Mouse (Mus musculus) hindbrain, embryonic 12.5 days (tissue): ENCODE data around the gene Gm11027. TPM values are rescaled to one million over a fixed set of nuclear protein-coding genes. Genes with fewer than 3 reads are reported as not detected.

Experiments used
- ATAC-seq: fragments of 200-750 bp; cut with Nextera tagmentation; 2 replicates; pipeline ENCODE4 v1.8.0; 2017; ENCODE audit warnings: moderate TSS enrichment; ENCODE audit not compliant: low FRiP score
- H3K27ac ChIP-seq: fragments of 300-500 bp; sonication (generic); 2 replicates; pipeline ENCODE4 v1.5.1; 2016; ENCODE audit warnings: mild to moderate bottlenecking
- H3K27me3 ChIP-seq: fragments of 300-500 bp; sonication (generic); 2 replicates; pipeline ENCODE4 v1.6.1; 2016; ENCODE audit warnings: mild to moderate bottlenecking
- H3K36me3 ChIP-seq: fragments of 300-500 bp; sonication (generic); 2 replicates; pipeline ENCODE4 v1.6.1; 2016; ENCODE audit warnings: mild to moderate bottlenecking
- H3K4me1 ChIP-seq: fragments of 300-500 bp; sonication (generic); 2 replicates; pipeline ENCODE4 v1.6.1; 2016
- H3K4me2 ChIP-seq: fragments of 300-500 bp; sonication (generic); replicated peaks from 2 replicates; pipeline ENCODE4 v1.6.1; 2016; ENCODE audit warnings: mild to moderate bottlenecking
- H3K4me3 ChIP-seq: fragments of 300-500 bp; sonication (generic); 2 replicates; pipeline ENCODE4 v1.5.1; 2016; ENCODE audit warnings: mild to moderate bottlenecking
- H3K9ac ChIP-seq: fragments of 300-500 bp; sonication (generic); 2 replicates; pipeline ENCODE4 v1.6.1; 2016; ENCODE audit warnings: mild to moderate bottlenecking, moderate library complexity
- H3K9me3 ChIP-seq: fragments of 300-500 bp; sonication (generic); replicated peaks from 2 replicates; pipeline ENCODE4 v1.6.1; 2016; ENCODE audit warnings: mild to moderate bottlenecking
- WGBS: fragments of 180-500 bp; shearing (Covaris S2); methylation state at CpG from one replicate; pipeline ENCODE4 v1.1.7; 2016; 5-methylcytosine and 5-hydroxymethylcytosine counted together
- polyA plus RNA-seq: library from polyadenylated mRNA; unstranded; fragments of >200 nt; fragmentation: Nextera tagmentation; extraction: Ambion mirVana; gene quantifications from 2 replicates; pipeline ENCODE4 v1.2.1, GENCODE M21; 2016

Gene Gm11027
- polyA plus RNA-seq, 1 experiment from 2014 or later = not detected

- ATAC-seq = peak; percentile 98
- Histone ChIP-seq H3K4me1 (peaks cover 9% of the 10 kb centered on the region), H3K27me3 (no peaks in the 10 kb centered on the region), H3K9me3 (no peaks in the 10 kb centered on the region), H3K36me3 (no peaks in the 10 kb centered on the region), H3K4me3 (peak within 1 kb of the TSS; percentile 83), H3K27ac (peak within 1 kb of the TSS; percentile 97), H3K9ac (peak within 1 kb of the TSS; percentile 91), H3K4me2 (peak within 1 kb of the TSS; percentile 99)
- WGBS = under 1% methylated on average over 66 of the region's 68 CpGs
These were observed 5.6 kb downstream of the Gm11027 start, which contains the start of gene Esyt2 for GRCm38 (mm10) chr12:116280653-116281364. Gene Esyt2 (plus strand): TSS chr12:116281196.

GRCm38 (mm10) chr12:116281427-116282281, 6.5 kb downstream of the Gm11027 start:
- no peaks in the 10 kb centered on the region for H3K27me3 ChIP-seq
- peak overlapping the region; percentile 83 for H3K4me3 ChIP-seq
- H3K9me3 ChIP-seq = no peaks in the 10 kb centered on the region
- peak overlapping the region; percentile 99 for H3K4me2 ChIP-seq
- WGBS = 1% methylated on average over 55 of the region's 55 CpGs
- peak overlapping the region; percentile 97 for H3K27ac ChIP-seq
- no peaks in the 10 kb centered on the region for H3K36me3 ChIP-seq
- peak; percentile 77 for ATAC-seq
- peaks cover 9% of the 10 kb centered on the region for H3K4me1 ChIP-seq
- peak overlapping the region; percentile 91 for H3K9ac ChIP-seq

DNA sequence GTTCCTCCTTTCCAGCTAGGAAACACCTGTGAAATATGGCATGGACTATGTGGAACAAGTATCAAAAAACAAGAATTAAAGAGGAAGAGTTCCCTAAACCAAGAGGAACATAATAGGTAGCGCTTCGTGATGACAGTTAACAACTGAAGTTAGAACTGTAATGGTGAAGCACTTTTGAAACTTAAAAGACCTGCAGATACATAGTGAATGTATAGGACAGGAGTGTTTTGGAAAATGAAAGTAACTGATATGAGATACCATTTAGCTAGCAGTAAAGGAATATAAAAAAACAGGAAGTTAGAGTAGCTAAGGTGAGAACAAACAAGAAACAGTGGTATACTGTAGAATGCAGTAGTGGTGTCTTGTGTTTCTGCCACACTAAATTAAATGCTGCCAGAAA, 7.7 kb downstream of the Gm11027 start:
- no peak overlapping the region for H3K4me3 ChIP-seq
- H3K27me3 ChIP-seq = no peaks in the 10 kb centered on the region
- H3K4me1 ChIP-seq = peaks cover 9% of the 10 kb centered on the region
- no peaks in the 10 kb centered on the region for H3K9me3 ChIP-seq
- no peaks in the 10 kb centered on the region for H3K36me3 ChIP-seq
- H3K27ac ChIP-seq = no peak overlapping the region
- WGBS = 93% methylated on average over 2 of the region's 2 CpGs
- no peak overlapping the region for H3K9ac ChIP-seq
- no peak for ATAC-seq
- H3K4me2 ChIP-seq = no peak overlapping the region

DNA sequence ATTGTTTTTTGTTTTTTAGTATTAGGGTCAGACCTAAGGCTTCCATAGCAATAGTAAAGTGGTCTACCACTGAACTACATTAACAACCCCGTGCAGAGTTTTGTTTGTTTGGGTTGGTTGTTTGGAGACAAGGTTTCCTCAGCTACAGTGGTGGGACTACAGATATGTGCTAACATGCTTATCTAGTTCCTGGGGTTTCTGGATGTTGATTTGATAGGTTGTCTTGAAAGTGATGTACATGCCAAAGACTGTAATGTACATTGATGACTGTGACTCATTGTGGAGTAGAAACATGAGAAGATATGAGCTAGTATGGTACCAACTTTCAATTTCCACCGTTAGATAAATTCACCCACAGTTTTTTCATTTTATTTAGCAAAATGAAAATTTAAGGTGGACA, 8.3 kb downstream of the Gm11027 start:
- WGBS = 92% methylated on average over 2 of the region's 2 CpGs
- no peak overlapping the region for H3K9ac ChIP-seq

DNA sequence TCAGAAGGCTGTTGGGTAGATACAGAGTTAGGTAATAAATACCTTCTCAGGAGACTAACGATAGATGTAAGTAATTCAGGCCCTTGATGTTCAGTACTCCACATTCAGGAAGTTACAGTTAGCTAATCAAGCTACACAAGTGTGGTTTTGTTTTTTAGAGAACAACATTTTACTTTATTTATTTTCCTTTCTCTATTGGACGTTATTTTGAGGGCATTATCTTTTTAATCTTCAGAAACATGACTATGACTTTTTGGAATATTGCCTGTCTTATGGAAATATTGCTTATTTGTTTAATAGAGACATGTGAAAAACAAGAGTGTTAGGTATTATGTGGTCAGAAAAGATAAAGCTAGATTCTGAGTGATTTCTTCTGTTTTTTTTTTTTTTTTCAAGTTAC, 18.0 kb downstream of the Gm11027 start:
- 84% methylated on average over 2 of the region's 2 CpGs for WGBS
- no peaks in the 10 kb centered on the region for H3K9me3 ChIP-seq
- no peak overlapping the region for H3K9ac ChIP-seq
- H3K4me3 ChIP-seq = no peak overlapping the region
- no peaks in the 10 kb centered on the region for H3K27me3 ChIP-seq
- H3K4me2 ChIP-seq = no peak overlapping the region
- no peak overlapping the region for H3K27ac ChIP-seq
- no peaks in the 10 kb centered on the region for H3K4me1 ChIP-seq
- H3K36me3 ChIP-seq = no peaks in the 10 kb centered on the region
- ATAC-seq = no peak

More for the DNA sequence above, 8.3 kb downstream of the Gm11027 start:
- H3K27me3 ChIP-seq = no peaks in the 10 kb centered on the region
- peaks cover 9% of the 10 kb centered on the region for H3K4me1 ChIP-seq
- H3K36me3 ChIP-seq = no peaks in the 10 kb centered on the region
- ATAC-seq = no peak
- H3K4me2 ChIP-seq = no peak overlapping the region
- H3K4me3 ChIP-seq = no peak overlapping the region
- H3K9me3 ChIP-seq = no peaks in the 10 kb centered on the region
- H3K27ac ChIP-seq = no peak overlapping the region

DNA sequence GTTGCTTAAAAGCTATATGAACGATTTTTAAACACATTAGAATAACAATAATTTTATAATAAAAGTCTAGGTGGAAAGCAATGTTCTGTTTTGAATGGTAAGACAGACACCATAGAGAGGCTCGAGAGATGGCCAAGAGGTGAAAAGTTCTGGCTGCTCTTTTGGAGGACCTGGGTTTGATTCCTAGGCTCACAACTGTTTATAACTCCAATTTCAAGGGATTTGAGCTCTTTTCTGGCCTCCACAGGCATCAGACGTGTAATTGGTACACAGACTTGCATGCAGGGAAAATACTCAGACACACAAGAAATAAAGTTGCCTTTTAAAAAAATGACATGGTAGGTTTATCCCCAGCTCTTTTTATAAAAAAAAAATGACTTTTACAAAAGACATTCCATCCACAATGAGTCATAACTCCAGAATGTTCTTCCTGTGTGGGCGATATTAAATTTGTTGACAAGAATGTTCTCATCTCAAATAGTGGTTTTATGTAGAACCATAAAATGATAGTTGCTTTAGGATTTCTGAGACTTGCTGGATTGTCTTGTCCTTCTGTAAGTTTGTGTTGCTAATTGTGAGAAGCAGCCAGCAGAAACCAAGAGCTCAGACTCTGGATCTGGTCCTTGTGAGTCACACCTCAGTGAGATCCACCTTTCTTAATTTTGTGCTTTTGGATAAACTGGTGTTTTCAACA, 18.6 kb downstream of the Gm11027 start:
- no peak overlapping the region for H3K9ac ChIP-seq
- ATAC-seq = no peak
- H3K27me3 ChIP-seq = no peaks in the 10 kb centered on the region
- H3K9me3 ChIP-seq = no peaks in the 10 kb centered on the region
- H3K27ac ChIP-seq = no peak overlapping the region
- no peaks in the 10 kb centered on the region for H3K36me3 ChIP-seq
- 88% methylated on average over 4 of the region's 4 CpGs for WGBS
- no peaks in the 10 kb centered on the region for H3K4me1 ChIP-seq
- H3K4me3 ChIP-seq = no peak overlapping the region
- no peak overlapping the region for H3K4me2 ChIP-seq

DNA sequence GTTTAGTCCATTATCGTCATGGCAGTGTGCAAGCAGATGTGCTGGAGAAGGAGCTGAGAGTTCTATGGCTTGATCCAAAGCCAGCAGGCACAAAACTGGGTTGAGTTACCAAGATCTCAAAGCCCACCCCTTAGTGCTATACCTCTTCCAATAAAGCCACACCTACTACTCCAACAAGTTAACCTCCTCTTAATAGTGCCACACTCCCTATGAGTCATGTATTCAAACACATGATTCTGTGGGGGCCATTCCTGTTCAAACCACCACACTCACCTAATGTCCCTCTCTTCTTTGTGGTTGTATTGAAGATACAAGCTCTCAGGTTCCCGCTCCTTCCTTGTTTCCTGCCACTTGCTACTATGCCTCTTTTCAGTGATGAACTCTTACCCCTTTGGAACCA, 24.7 kb downstream of the Gm11027 start:
- Histone ChIP-seq H3K4me2 (no peak overlapping the region), H3K27ac (no peak overlapping the region), H3K9ac (no peak overlapping the region), H3K4me1 (no peaks in the 10 kb centered on the region), H3K4me3 (no peak overlapping the region), H3K27me3 (no peaks in the 10 kb centered on the region), H3K9me3 (no peaks in the 10 kb centered on the region), H3K36me3 (no peaks in the 10 kb centered on the region)
- ATAC-seq = no peak
- 93% methylated on average over 2 of the region's 2 CpGs for WGBS

DNA sequence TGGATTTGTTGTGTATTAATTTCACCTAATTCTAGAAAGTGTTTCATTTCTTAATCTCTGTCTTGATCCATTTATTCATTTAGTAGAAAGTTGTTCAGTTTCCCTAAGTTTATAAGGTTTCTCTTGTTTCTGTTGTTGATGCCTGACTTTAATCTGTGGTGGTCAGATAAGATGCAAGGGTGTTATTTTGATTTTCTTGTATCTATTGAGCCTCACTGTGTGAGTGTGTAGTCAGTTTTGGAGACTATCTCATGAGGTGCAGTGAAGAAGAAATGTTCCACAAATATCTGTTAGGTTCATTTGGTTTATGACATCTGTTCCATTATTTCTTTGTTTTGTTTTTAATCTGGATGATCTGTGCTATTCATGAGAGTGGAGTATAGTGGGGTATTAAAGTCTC, 27.0 kb downstream of the Gm11027 start:
- Histone ChIP-seq H3K9ac (no peak overlapping the region), H3K36me3 (no peaks in the 10 kb centered on the region), H3K27ac (no peak overlapping the region), H3K4me1 (no peaks in the 10 kb centered on the region), H3K4me3 (no peak overlapping the region), H3K4me2 (no peak overlapping the region), H3K9me3 (no peaks in the 10 kb centered on the region), H3K27me3 (no peaks in the 10 kb centered on the region)
- no peak for ATAC-seq

DNA sequence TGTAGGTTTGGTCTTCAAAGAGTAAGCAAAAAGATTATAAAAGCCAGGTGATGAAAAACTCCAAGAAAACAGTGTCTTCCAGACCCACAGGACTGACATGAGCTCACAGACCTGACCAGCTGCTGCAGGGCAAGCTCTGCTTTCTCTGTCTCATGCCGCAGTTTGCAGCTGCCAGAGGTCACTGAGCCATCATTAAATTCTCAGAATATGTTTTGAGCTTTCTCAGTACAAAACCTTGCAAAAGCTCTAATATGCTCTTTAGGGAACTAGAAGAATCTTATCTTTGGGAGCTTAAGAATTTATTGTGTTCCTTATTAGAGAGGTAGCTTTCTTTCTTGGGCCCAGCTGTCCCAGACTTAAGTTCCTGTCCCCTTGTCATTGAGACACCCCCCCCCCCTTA, 30.9 kb downstream of the Gm11027 start:
- no peak overlapping the region for H3K4me3 ChIP-seq
- ATAC-seq = no peak
- no peaks in the 10 kb centered on the region for H3K36me3 ChIP-seq
- WGBS = 71% methylated on average over 1 of the region's 1 CpGs
- no peaks in the 10 kb centered on the region for H3K4me1 ChIP-seq
- no peak overlapping the region for H3K27ac ChIP-seq
- no peaks in the 10 kb centered on the region for H3K9me3 ChIP-seq
- no peaks in the 10 kb centered on the region for H3K27me3 ChIP-seq
- no peak overlapping the region for H3K4me2 ChIP-seq
- no peak overlapping the region for H3K9ac ChIP-seq

DNA sequence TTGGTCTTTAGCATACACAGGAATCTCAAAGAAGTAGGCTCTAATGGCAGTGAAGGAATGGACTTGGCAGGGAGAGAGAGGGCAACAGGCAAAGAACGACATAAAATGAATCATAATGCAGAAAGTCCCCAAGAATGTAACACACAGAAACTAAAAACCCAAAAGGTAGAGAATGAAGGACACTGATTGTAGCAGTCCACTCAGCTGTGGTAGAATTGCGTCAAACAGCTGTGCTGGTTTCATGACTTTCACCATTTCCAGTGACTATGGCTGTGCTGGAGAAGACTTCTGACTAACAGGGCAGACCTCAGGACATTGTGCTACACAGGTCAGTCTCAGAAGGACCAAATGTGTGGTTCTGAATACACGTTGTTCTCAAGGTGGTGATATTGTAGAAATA, 32.7 kb downstream of the Gm11027 start:
- Histone ChIP-seq H3K4me1 (no peaks in the 10 kb centered on the region), H3K4me3 (no peak overlapping the region), H3K9ac (no peak overlapping the region), H3K36me3 (no peaks in the 10 kb centered on the region), H3K4me2 (no peak overlapping the region), H3K9me3 (no peaks in the 10 kb centered on the region), H3K27ac (no peak overlapping the region), H3K27me3 (no peaks in the 10 kb centered on the region)
- WGBS = 95% methylated on average over 3 of the region's 3 CpGs
- no peak for ATAC-seq

DNA sequence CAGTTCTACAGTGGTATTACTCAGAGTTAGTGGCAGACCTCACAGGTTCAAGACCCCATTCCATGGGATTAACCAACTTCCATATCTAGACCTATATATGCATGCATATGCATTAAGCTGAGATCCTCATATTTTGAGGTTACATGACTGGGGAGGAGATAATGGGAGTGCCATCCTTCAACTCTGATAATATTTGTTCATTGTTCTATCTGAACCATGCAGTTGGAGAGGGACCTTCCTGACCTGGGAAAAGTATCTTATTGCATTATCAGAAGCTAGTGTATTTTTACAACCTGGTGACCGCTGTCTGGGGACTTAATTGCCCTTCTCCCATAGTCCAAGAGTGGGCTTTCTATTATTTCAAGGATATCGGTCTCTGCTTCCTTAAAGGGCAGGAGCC, 33.4 kb downstream of the Gm11027 start:
- Histone ChIP-seq H3K4me1 (no peaks in the 10 kb centered on the region), H3K27me3 (no peaks in the 10 kb centered on the region), H3K36me3 (no peaks in the 10 kb centered on the region), H3K27ac (no peak overlapping the region), H3K4me3 (no peak overlapping the region), H3K9me3 (no peaks in the 10 kb centered on the region), H3K4me2 (no peak overlapping the region), H3K9ac (no peak overlapping the region)
- ATAC-seq = no peak
- 87% methylated on average over 2 of the region's 2 CpGs for WGBS

DNA sequence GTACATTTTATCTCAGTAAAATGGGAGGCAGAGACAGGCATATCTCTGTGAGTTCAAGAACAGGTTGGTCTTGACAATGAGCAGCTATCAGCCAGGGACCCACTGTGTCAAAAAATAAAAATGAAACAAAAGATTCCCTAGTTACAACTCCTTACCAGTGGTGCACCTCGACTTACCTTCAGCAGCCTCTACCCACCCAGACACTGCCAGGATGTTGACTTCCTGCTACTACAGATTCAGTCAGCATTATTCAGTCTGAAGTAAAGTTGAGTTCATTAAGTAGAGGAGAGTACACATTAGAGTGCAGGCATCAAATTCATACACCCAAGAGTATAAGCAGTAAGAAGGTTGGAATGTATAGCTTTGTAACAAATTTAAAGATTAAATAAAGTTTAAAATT, 38.6 kb downstream of the Gm11027 start:
- no peak overlapping the region for H3K27ac ChIP-seq
- H3K4me1 ChIP-seq = no peaks in the 10 kb centered on the region
- H3K36me3 ChIP-seq = no peaks in the 10 kb centered on the region
- H3K27me3 ChIP-seq = no peaks in the 10 kb centered on the region
- no peak overlapping the region for H3K4me3 ChIP-seq
- H3K4me2 ChIP-seq = no peak overlapping the region
- H3K9ac ChIP-seq = no peak overlapping the region
- 88% methylated on average over 1 of the region's 1 CpGs for WGBS
- no peaks in the 10 kb centered on the region for H3K9me3 ChIP-seq
- ATAC-seq = no peak
